Mouse (Mus musculus) common myeloid progenitor, adult 5-6 weeks (primary cell): ENCODE measurements at regions not wholly inside any gene's neighbourhood (a gene's known extent, or its start where the extent isn't known, plus 50 kb on each side); places are given as distances from the start of the nearest gene placed in this dataset.

ENCODE experiments used
- ATAC-seq: replicated peaks from 2 replicates; pipeline ENCODE4 v1.8.0; 2016; ENCODE audit warnings: low read depth, mild to moderate bottlenecking, moderate TSS enrichment, inconsistent platforms; ENCODE audit not compliant: poor library complexity, severe bottlenecking

GRCm38 (mm10) chr13:85773848-85774247 is 272.9 kb downstream of the Cox7c start:
- ATAC-seq, result no peak

GRCm38 (mm10) chr13:85771027-85771681 is 275.6 kb downstream of the Cox7c start:
- ATAC-seq, result no peak

GRCm38 (mm10) chr13:85770538-85770937 is 276.2 kb downstream of the Cox7c start:
- ATAC-seq, result no peak

GRCm38 (mm10) chr13:85768520-85768919 is 278.2 kb downstream of the Cox7c start:
- ATAC-seq, result no peak

- peak; percentile 32; the same call in 1 of the 2 replicates for ATAC-seq
Observed at GRCm38 (mm10) chr13:85724616-85725015, 322.1 kb downstream of the Cox7c start.

GRCm38 (mm10) chr13:85724105-85724504 is 322.6 kb downstream of the Cox7c start:
- peak; percentile 56 for ATAC-seq

- no peak for ATAC-seq
Observed at GRCm38 (mm10) chr13:85720314-85720713, 326.4 kb downstream of the Cox7c start.

GRCm38 (mm10) chr13:85715883-85716498 is 330.7 kb downstream of the Cox7c start:
- ATAC-seq, result no peak

GRCm38 (mm10) chr13:85692374-85692773 is 354.3 kb downstream of the Cox7c start:
- no peak for ATAC-seq
